Mouse (Mus musculus) midbrain, embryonic 14.5 days (tissue): ENCODE results near the gene Eps8l3. TPM values are rescaled to one million over a fixed set of nuclear protein-coding genes. Genes with fewer than 3 reads are reported as not detected.

Source experiments
- ATAC-seq: fragments of 200-750 bp; cut with Nextera tagmentation; 2 replicates; pipeline ENCODE4 v1.8.0; 2017; ENCODE audit warnings: moderate number of reproducible peaks, moderate library complexity; ENCODE audit not compliant: low FRiP score, low TSS enrichment
- DNase-seq: peaks from one replicate; pipeline ENCODE4 v3.0.0-alpha.2; 2015
- H3K27ac ChIP-seq: fragments of 300-500 bp; sonication (generic); replicated peaks from 2 replicates; pipeline ENCODE4 v1.5.1; 2014; ENCODE audit warnings: mild to moderate bottlenecking, low read depth, low read length, moderate library complexity
- H3K27me3 ChIP-seq: fragments of 300-500 bp; sonication (generic); 2 replicates; pipeline ENCODE4 v1.6.1; 2014; ENCODE audit warnings: low read length, control low read depth, mixed read lengths; ENCODE audit not compliant: control insufficient read depth, insufficient read depth
- H3K36me3 ChIP-seq: fragments of 300-500 bp; sonication (generic); 2 replicates; pipeline ENCODE4 v1.6.1; 2014; ENCODE audit warnings: low read length, control low read depth; ENCODE audit not compliant: control insufficient read depth, insufficient read depth
- H3K4me1 ChIP-seq: fragments of 300-500 bp; sonication (generic); 2 replicates; pipeline ENCODE4 v1.6.1; 2014; ENCODE audit warnings: mild to moderate bottlenecking, antibody characterized with exemption, low read length, control low read depth; ENCODE audit not compliant: control insufficient read depth, insufficient read depth
- H3K4me2 ChIP-seq: fragments of 300-500 bp; sonication (generic); 2 replicates; pipeline ENCODE4 v1.6.1; 2014; ENCODE audit warnings: mild to moderate bottlenecking, low read length, moderate library complexity
- H3K4me3 ChIP-seq: fragments of 300-500 bp; sonication (generic); replicated peaks from 2 replicates; pipeline ENCODE4 v1.5.1; 2014; ENCODE audit warnings: low read depth, low read length
- H3K9ac ChIP-seq: fragments of 300-500 bp; sonication (generic); replicated peaks from 2 replicates; pipeline ENCODE4 v1.6.1; 2014; ENCODE audit warnings: mild to moderate bottlenecking, low read length, moderate library complexity
- H3K9me3 ChIP-seq: fragments of 300-500 bp; sonication (generic); 2 replicates; pipeline ENCODE4 v1.6.1; 2016; ENCODE audit warnings: low read length, control low read depth, mixed read lengths; ENCODE audit not compliant: control insufficient read depth
- WGBS: fragments of 180-500 bp; shearing (Covaris S2); extraction: QIAGEN DNeasy Blood & Tissue Kit; methylation state at CpG from one replicate; pipeline ENCODE4 v1.1.7; 2014; 5-methylcytosine and 5-hydroxymethylcytosine counted together
- polyA plus RNA-seq: library from polyadenylated mRNA; unstranded; fragments of >200 nt; fragmentation: Nextera tagmentation; extraction: Ambion mirVana; gene quantifications from 2 replicates; pipeline ENCODE4 v1.2.1, GENCODE M21; 2014

Eps8l3 gene
- polyA plus RNA-seq, 1 experiment from 2014 or later: not detected

- Histone ChIP-seq H3K4me3 (no peak overlapping the region), H3K4me1 (peaks cover 31% of the 10 kb centered on the region), H3K4me2 (no peak overlapping the region), H3K36me3 (no peaks in the 10 kb centered on the region), H3K9me3 (no peaks in the 10 kb centered on the region), H3K9ac (no peak overlapping the region), H3K27me3 (no peaks in the 10 kb centered on the region), H3K27ac (no peak overlapping the region)
- DNase-seq: no peak
- WGBS: 36% methylated on average over 4 of the region's 4 CpGs
- no peak for ATAC-seq
These were observed 28.9 kb upstream of the Eps8l3 start for GRCm38 (mm10) chr3:107848126-107848525.

- no peak overlapping the region for H3K4me2 ChIP-seq
- H3K36me3 ChIP-seq: no peaks in the 10 kb centered on the region
- H3K9ac ChIP-seq: no peak overlapping the region
- no peaks in the 10 kb centered on the region for H3K27me3 ChIP-seq
- WGBS: 58% methylated on average over 6 of the region's 6 CpGs
- peaks cover 26% of the 10 kb centered on the region for H3K4me1 ChIP-seq
- no peak overlapping the region for H3K4me3 ChIP-seq
- no peaks in the 10 kb centered on the region for H3K9me3 ChIP-seq
- DNase-seq (peak; percentile 38), ATAC-seq (no peak)
- no peak overlapping the region for H3K27ac ChIP-seq
These were observed 27.9 kb upstream of the Eps8l3 start for GRCm38 (mm10) chr3:107849000-107849692.

GRCm38 (mm10) chr3:107849693-107850031, 27.4 kb upstream of the Eps8l3 start:
- DNase-seq (no peak), ATAC-seq (no peak)
- Histone ChIP-seq H3K9me3 (no peaks in the 10 kb centered on the region), H3K4me3 (no peak overlapping the region), H3K9ac (no peak overlapping the region), H3K4me2 (no peak overlapping the region), H3K27me3 (no peaks in the 10 kb centered on the region), H3K27ac (no peak overlapping the region), H3K4me1 (peaks cover 23% of the 10 kb centered on the region), H3K36me3 (no peaks in the 10 kb centered on the region)
- 84% methylated on average over 2 of the region's 2 CpGs for WGBS

GRCm38 (mm10) chr3:107850418-107851031, 26.5 kb upstream of the Eps8l3 start:
- Histone ChIP-seq H3K9ac (0 out of 2 replicates have a peak overlapping the region, but pooled peaks have one; percentile 9), H3K27ac (no peak overlapping the region), H3K4me1 (peaks cover 23% of the 10 kb centered on the region), H3K9me3 (no peaks in the 10 kb centered on the region), H3K4me2 (peak overlapping the region; percentile 21; the same call in 1 of the 2 replicates), H3K27me3 (no peaks in the 10 kb centered on the region), H3K36me3 (no peaks in the 10 kb centered on the region), H3K4me3 (no peak overlapping the region)
- peak; percentile 68 for DNase-seq
- WGBS: 12% methylated on average over 12 of the region's 12 CpGs
- ATAC-seq: peak; percentile 44; the same call in 1 of the 2 replicates

- no peak overlapping the region for H3K4me2 ChIP-seq
- no peak overlapping the region for H3K9ac ChIP-seq
- peaks cover 23% of the 10 kb centered on the region for H3K4me1 ChIP-seq
- no peaks in the 10 kb centered on the region for H3K27me3 ChIP-seq
- H3K4me3 ChIP-seq: no peak overlapping the region
- no peaks in the 10 kb centered on the region for H3K36me3 ChIP-seq
- ATAC-seq: no peak
- H3K9me3 ChIP-seq: no peaks in the 10 kb centered on the region
- DNase-seq: no peak
- 66% methylated on average over 7 of the region's 7 CpGs for WGBS
- H3K27ac ChIP-seq: no peak overlapping the region
These were observed 24.2 kb upstream of the Eps8l3 start for GRCm38 (mm10) chr3:107852786-107853185.

- Histone ChIP-seq H3K27ac (no peak overlapping the region), H3K9me3 (no peaks in the 10 kb centered on the region), H3K4me3 (no peak overlapping the region), H3K9ac (no peak overlapping the region), H3K4me2 (no peak overlapping the region), H3K27me3 (no peaks in the 10 kb centered on the region), H3K4me1 (peaks cover 18% of the 10 kb centered on the region), H3K36me3 (no peaks in the 10 kb centered on the region)
- WGBS: 85% methylated on average over 17 of the region's 17 CpGs
- ATAC-seq (no peak), DNase-seq (no peak)
These were observed 23.5 kb upstream of the Eps8l3 start for GRCm38 (mm10) chr3:107853232-107854181.

- H3K9me3 ChIP-seq: no peaks in the 10 kb centered on the region
- H3K27me3 ChIP-seq: no peaks in the 10 kb centered on the region
- ATAC-seq: no peak
- no peak overlapping the region for H3K4me3 ChIP-seq
- DNase-seq: no peak
- no peak overlapping the region for H3K9ac ChIP-seq
- no peak overlapping the region for H3K4me2 ChIP-seq
- peaks cover 7% of the 10 kb centered on the region for H3K4me1 ChIP-seq
- H3K27ac ChIP-seq: no peak overlapping the region
- H3K36me3 ChIP-seq: no peaks in the 10 kb centered on the region
- WGBS: 88% methylated on average over 13 of the region's 13 CpGs
These were observed 21.7 kb upstream of the Eps8l3 start for GRCm38 (mm10) chr3:107855368-107855767.

GRCm38 (mm10) chr3:107857646-107858045, 19.4 kb upstream of the Eps8l3 start:
- Histone ChIP-seq H3K36me3 (no peaks in the 10 kb centered on the region), H3K27me3 (no peaks in the 10 kb centered on the region), H3K9ac (no peak overlapping the region), H3K4me2 (no peak overlapping the region), H3K27ac (no peak overlapping the region), H3K4me1 (no peaks in the 10 kb centered on the region), H3K9me3 (no peaks in the 10 kb centered on the region), H3K4me3 (no peak overlapping the region)
- DNase-seq (no peak), ATAC-seq (no peak)
- 55% methylated on average over 6 of the region's 6 CpGs for WGBS
